Mouse (Mus musculus) testis, adult 2 months (tissue): ENCODE data around the gene Nol10.

Source experiments
- CTCF ChIP-seq: fragments of 200-500 bp; IDR thresholded peaks from 2 replicates; pipeline ENCODE4 v1.5.1; 2012; ENCODE audit warnings: low read depth, mild to moderate bottlenecking, inconsistent platforms, low read length, moderate library complexity; ENCODE audit not compliant: control insufficient read depth, insufficient read depth, insufficient replicate concordance
- POLR2A ChIP-seq: fragments of 200-500 bp; IDR thresholded peaks from 2 replicates; pipeline ENCODE4 v1.6.1; 2012; ENCODE audit warnings: low read depth, mild to moderate bottlenecking, inconsistent platforms, low read length, moderate library complexity; ENCODE audit not compliant: control insufficient read depth

- TF ChIP-seq CTCF (no peak), POLR2A (no peak)
Measured at GRCm38 (mm10) chr12:17358981-17359380, 10.7 kb downstream of the Nol10 start.
